Mouse (Mus musculus) forebrain, embryonic 11.5 days (tissue): ENCODE data around the gene Gnai3. TPM values are rescaled to one million over a fixed set of nuclear protein-coding genes. Genes with fewer than 3 reads are reported as not detected.

Experiments used
- ATAC-seq: fragments of 200-750 bp; cut with Nextera tagmentation; replicated peaks from 2 replicates; pipeline ENCODE4 v1.8.0; 2017; ENCODE audit warnings: moderate TSS enrichment; ENCODE audit not compliant: low FRiP score
- DNase-seq: peaks from one replicate; pipeline ENCODE4 v3.0.0-alpha.2; 2017; ENCODE audit warnings: low spot score
- H3K27ac ChIP-seq: fragments of 300-500 bp; sonication (generic); 2 replicates; pipeline ENCODE4 v1.5.1; 2014; ENCODE audit warnings: low read depth, low read length
- H3K27me3 ChIP-seq: fragments of 300-500 bp; sonication (generic); 2 replicates; pipeline ENCODE4 v1.6.1; 2014; ENCODE audit warnings: mild to moderate bottlenecking, low read length, mixed read lengths; ENCODE audit not compliant: control insufficient read depth, insufficient read depth
- H3K36me3 ChIP-seq: fragments of 300-500 bp; sonication (generic); 2 replicates; pipeline ENCODE4 v1.6.1; 2014; ENCODE audit warnings: mild to moderate bottlenecking, low read length, moderate library complexity, mixed read lengths; ENCODE audit not compliant: control insufficient read depth, insufficient read depth
- H3K4me1 ChIP-seq: fragments of 300-500 bp; sonication (generic); replicated peaks from 2 replicates; pipeline ENCODE4 v1.6.1; 2014; ENCODE audit warnings: low read length, mixed read lengths; ENCODE audit not compliant: control insufficient read depth, insufficient read depth
- H3K4me2 ChIP-seq: fragments of 300-500 bp; sonication (generic); 2 replicates; pipeline ENCODE4 v1.6.1; 2014; ENCODE audit warnings: low read depth, mild to moderate bottlenecking, low read length, moderate library complexity, mixed read lengths; ENCODE audit not compliant: severe bottlenecking
- H3K4me3 ChIP-seq: fragments of 300-500 bp; sonication (generic); 2 replicates; pipeline ENCODE4 v1.5.1; 2014; ENCODE audit warnings: low read depth, low read length
- H3K9ac ChIP-seq: fragments of 300-500 bp; sonication (generic); 2 replicates; pipeline ENCODE4 v1.6.1; 2014; ENCODE audit warnings: low read length
- H3K9me3 ChIP-seq: fragments of 300-500 bp; sonication (generic); 2 replicates; pipeline ENCODE4 v1.6.1; 2016; ENCODE audit warnings: low read length, mixed read lengths; ENCODE audit not compliant: control insufficient read depth
- WGBS: fragments of 180-500 bp; shearing (Covaris S2); extraction: QIAGEN DNeasy Blood & Tissue Kit; methylation state at CpG from one replicate; pipeline ENCODE4 v1.1.7; 2014; 5-methylcytosine and 5-hydroxymethylcytosine counted together
- polyA plus RNA-seq: library from polyadenylated mRNA; unstranded; fragments of >200 nt; fragmentation: Nextera tagmentation; extraction: Ambion mirVana; gene quantifications from 2 replicates; pipeline ENCODE4 v1.2.1, GENCODE M21; 2014

Gene Gnai3
- polyA plus RNA-seq, 1 experiment from 2014 or later: 213 TPM

DNA sequence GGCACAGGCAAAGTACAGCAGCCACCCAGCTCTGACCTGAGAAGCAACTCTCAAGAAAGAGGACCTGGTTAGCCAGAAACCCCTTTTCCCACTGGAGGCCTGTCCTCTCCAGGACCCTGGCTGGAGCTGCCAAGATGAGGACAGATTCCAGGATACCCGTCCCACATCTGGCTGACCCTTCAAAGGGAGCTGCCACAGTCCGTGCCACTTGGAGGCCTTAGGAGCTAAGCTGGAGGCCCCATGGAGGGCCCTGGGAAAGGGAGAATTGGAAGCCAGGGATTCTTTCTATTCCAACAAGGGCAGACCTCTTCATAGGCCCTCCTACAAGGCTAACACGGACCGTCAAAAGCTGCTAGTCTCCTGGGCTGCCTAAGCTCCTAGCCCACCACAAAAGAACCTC, 64.3 kb downstream of the Gnai3 start:
- no peak for DNase-seq
- Histone ChIP-seq H3K4me3 (no peak overlapping the region), H3K27me3 (no peaks in the 10 kb centered on the region), H3K9me3 (no peaks in the 10 kb centered on the region), H3K27ac (no peak overlapping the region), H3K36me3 (peaks cover 4% of the 10 kb centered on the region; the same call in 1 of the 2 replicates), H3K9ac (no peak overlapping the region), H3K4me1 (peaks cover 13% of the 10 kb centered on the region), H3K4me2 (no peak overlapping the region)
- ATAC-seq: no peak
- 62% methylated on average over 4 of the region's 4 CpGs for WGBS

DNA sequence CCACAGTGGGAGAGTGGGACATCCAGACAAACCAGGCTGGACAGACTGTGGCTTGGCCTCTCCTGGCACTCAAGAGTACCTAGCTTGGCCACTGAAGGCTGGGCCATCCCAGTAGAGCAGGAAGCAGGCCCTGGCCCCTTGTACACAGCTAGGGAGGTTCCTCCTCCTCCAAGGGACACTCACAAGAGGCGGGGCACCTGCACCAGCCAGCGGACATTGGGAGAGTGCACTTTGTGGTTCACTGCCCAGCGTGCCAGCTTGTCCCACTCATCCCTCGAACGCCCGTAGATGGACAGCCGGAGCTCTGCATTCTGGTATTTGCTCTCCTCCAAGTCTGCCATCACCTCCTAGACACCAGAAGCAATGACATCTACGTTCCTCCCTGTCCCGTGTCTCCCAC, 69.1 kb downstream of the Gnai3 start:
- Histone ChIP-seq H3K4me1 (no peaks in the 10 kb centered on the region), H3K4me3 (no peak overlapping the region), H3K27me3 (no peaks in the 10 kb centered on the region), H3K27ac (no peak overlapping the region), H3K9me3 (no peaks in the 10 kb centered on the region), H3K4me2 (no peak overlapping the region), H3K9ac (no peak overlapping the region), H3K36me3 (peaks cover 11% of the 10 kb centered on the region; the same call in 1 of the 2 replicates)
- 95% methylated on average over 9 of the region's 9 CpGs for WGBS
- DNase-seq (no peak), ATAC-seq (no peak)

- no peak overlapping the region for H3K27ac ChIP-seq
- no peak for DNase-seq
Observed at GRCm38 (mm10) chr3:108072983-108073569, 72.9 kb downstream of the Gnai3 start.

DNA sequence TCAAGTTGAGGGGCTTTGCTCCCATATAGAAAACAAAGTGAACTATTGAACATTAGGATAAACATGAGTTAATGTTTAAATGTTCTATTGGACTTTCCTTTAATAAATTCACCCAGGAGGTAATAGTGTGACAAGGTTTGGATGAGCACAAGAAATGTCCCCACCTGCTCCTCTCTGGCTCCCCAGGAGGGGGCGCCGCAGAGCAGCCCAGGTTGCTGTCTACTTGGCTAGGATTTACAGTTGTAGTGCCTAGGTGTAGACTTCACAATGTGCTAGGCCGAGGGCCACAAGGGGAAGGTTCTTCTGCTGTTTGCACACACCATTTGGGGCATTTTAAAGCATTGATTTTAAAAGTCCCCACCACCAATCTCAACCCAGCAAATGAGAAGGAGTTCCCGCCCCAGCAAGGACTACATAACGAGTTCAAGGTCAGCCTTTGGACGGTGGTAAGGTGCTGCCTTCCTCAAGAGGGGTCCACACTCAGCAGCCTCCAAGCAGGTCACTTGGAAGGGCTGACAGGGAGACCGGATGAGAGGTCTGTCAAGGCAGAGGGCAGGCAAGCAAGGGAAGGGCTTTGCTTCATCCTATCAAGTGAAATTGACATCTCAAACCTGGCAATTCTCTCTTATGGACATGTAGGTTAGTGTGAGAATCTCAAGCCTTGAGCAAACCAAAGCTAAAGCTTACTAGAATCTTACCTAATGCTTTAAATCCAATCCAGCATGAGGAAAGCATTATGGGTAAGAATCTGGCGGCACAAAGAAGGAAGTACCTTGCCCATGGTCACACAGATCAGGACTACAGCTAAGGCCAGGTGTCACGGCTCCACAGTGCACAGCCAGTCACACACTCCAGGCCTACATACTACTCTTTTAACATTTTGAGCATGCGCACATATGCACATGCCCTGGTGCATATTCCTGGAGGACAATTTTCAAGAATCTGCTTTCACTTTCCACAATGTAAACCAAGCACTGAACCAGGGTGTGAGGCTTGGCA, 75.4 kb downstream of the Gnai3 start:
- 65% methylated on average over 10 of the region's 10 CpGs for WGBS

More at GRCm38 (mm10) chr3:108072983-108073569, 72.9 kb downstream of the Gnai3 start:
- Histone ChIP-seq H3K4me1 (no peaks in the 10 kb centered on the region), H3K36me3 (peaks cover 8% of the 10 kb centered on the region; the same call in 1 of the 2 replicates), H3K4me2 (no peak overlapping the region), H3K4me3 (no peak overlapping the region), H3K9ac (no peak overlapping the region), H3K9me3 (no peaks in the 10 kb centered on the region), H3K27me3 (no peaks in the 10 kb centered on the region)
- WGBS: 78% methylated on average over 10 of the region's 10 CpGs
- ATAC-seq: no peak

DNA sequence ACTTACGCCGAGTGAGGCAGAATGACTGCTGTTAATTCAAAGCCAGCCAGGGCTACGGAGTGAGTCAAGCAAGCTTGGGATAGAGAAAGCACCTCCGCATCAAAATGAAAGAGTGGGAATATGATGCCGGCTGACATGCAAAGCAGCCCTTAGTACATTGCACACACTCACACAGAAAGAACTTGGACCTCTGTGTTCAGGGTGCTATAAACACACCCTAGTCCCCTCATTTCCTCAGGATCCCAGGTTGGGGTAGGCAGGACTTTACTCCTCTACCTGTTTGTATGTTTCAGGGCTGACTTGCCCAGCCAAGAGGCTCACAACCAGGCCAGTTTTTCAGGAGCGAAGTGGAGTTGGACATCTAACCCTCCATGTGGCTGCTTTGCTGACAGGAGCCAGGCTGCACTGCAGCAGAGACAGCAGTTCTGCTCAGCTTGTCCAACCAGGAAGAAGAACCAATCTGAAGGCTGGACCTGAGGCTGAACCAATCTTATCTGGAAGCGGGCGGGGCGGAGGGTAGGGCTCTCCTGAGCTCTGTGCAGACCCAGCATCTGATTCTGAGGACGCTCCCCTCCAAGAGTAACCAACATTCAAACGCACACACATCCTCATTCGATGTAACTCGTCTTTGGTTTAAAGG, 76.6 kb downstream of the Gnai3 start:
- H3K4me1 ChIP-seq: no peaks in the 10 kb centered on the region
- H3K9ac ChIP-seq: no peak overlapping the region
- 79% methylated on average over 13 of the region's 13 CpGs for WGBS
- ATAC-seq (no peak), DNase-seq (no peak)
- H3K36me3 ChIP-seq: no peaks in the 10 kb centered on the region; the same call in 1 of the 2 replicates
- no peak overlapping the region for H3K4me3 ChIP-seq
- H3K27me3 ChIP-seq: no peaks in the 10 kb centered on the region
- H3K27ac ChIP-seq: no peak overlapping the region
- H3K4me2 ChIP-seq: no peak overlapping the region
- H3K9me3 ChIP-seq: no peaks in the 10 kb centered on the region

More for the DNA sequence above, 75.4 kb downstream of the Gnai3 start:
- no peak overlapping the region for H3K4me2 ChIP-seq
- H3K9me3 ChIP-seq: no peaks in the 10 kb centered on the region
- no peaks in the 10 kb centered on the region for H3K4me1 ChIP-seq
- peaks cover 3% of the 10 kb centered on the region; the same call in 1 of the 2 replicates for H3K36me3 ChIP-seq
- H3K27ac ChIP-seq: no peak overlapping the region
- no peak overlapping the region for H3K4me3 ChIP-seq
- H3K9ac ChIP-seq: no peak overlapping the region
- no peaks in the 10 kb centered on the region for H3K27me3 ChIP-seq
- DNase-seq: peak; percentile 80
- 0 out of 2 replicates have a peak, but pooled peaks have one; percentile 46 for ATAC-seq

- ATAC-seq (no peak), DNase-seq (no peak)
- Histone ChIP-seq H3K4me1 (no peaks in the 10 kb centered on the region), H3K27me3 (no peaks in the 10 kb centered on the region), H3K4me2 (no peak overlapping the region), H3K9me3 (no peaks in the 10 kb centered on the region), H3K27ac (no peak overlapping the region), H3K4me3 (no peak overlapping the region), H3K36me3 (no peaks in the 10 kb centered on the region), H3K9ac (no peak overlapping the region)
- 47% methylated on average over 1 of the region's 1 CpGs for WGBS
Observed at GRCm38 (mm10) chr3:108068826-108069225, 77.1 kb downstream of the Gnai3 start.

GRCm38 (mm10) chr3:108067370-108067934, 78.5 kb downstream of the Gnai3 start:
- no peak overlapping the region for H3K27ac ChIP-seq
- ATAC-seq (no peak), DNase-seq (no peak)
- H3K4me2 ChIP-seq: no peak overlapping the region
- H3K36me3 ChIP-seq: no peaks in the 10 kb centered on the region
- no peak overlapping the region for H3K9ac ChIP-seq
- 73% methylated on average over 6 of the region's 6 CpGs for WGBS
- no peaks in the 10 kb centered on the region for H3K4me1 ChIP-seq
- no peaks in the 10 kb centered on the region for H3K9me3 ChIP-seq
- no peaks in the 10 kb centered on the region for H3K27me3 ChIP-seq
- H3K4me3 ChIP-seq: no peak overlapping the region

- Histone ChIP-seq H3K27me3 (no peaks in the 10 kb centered on the region), H3K4me1 (no peaks in the 10 kb centered on the region), H3K4me2 (no peak overlapping the region), H3K4me3 (no peak overlapping the region), H3K9ac (no peak overlapping the region), H3K9me3 (no peaks in the 10 kb centered on the region), H3K36me3 (no peaks in the 10 kb centered on the region), H3K27ac (no peak overlapping the region)
- ATAC-seq: no peak
- WGBS: 83% methylated on average over 9 of the region's 9 CpGs
- no peak for DNase-seq
Observed at GRCm38 (mm10) chr3:108065551-108065950, 80.4 kb downstream of the Gnai3 start.
